Mouse (Mus musculus) CH12.LX (cell line): ENCODE data around the gene Atg16l2.

ENCODE experiments used
- E2F4 ChIP-seq: IDR thresholded peaks from 2 replicates; pipeline ENCODE4 v1.6.1; 2011; ENCODE audit warnings: low read depth, low read length, improper control_type of control experiment; ENCODE audit not compliant: insufficient replicate concordance
- EP300 ChIP-seq: IDR thresholded peaks from 2 replicates; pipeline ENCODE4 v1.6.1; 2011; ENCODE audit warnings: low read length, improper control_type of control experiment
- POLR2A ChIP-seq: IDR thresholded peaks from 2 replicates; pipeline ENCODE4 v1.6.1; 2011; ENCODE audit warnings: low read depth, mild to moderate bottlenecking, improper control_type of control experiment, low read length

DNA sequence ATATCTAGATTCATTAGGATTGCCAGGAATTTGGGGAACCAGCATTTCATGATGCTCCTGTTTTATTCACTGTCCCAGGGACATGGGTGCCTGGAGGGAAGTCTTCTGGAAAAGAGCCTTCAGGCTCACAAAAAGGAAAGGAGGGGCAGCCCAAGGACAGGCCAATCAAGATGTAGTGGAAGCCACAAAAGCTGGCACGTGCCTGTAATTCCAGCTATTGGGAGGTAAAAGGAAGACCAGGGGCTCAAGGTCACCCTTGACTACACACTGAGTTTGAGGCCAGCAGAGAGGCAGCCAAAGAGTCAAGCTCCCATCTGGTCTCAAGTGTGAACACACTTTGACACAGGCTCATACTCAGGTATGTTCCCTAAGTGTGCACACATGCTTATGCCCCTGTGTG, 6.6 kb downstream of the Atg16l2 start:
- TF ChIP-seq E2F4 = no peak
- TF ChIP-seq POLR2A = no peak
- TF ChIP-seq EP300 = no peak
